Mouse (Mus musculus): ENCODE measurements around the gene Olfr631. TPM values are rescaled to one million over a fixed set of nuclear protein-coding genes. Genes with fewer than 3 reads are reported as not detected.
"Not testable (repeated sequence)": the region's sequence is repeated elsewhere in the genome, so short reads cannot be mapped to it uniquely, and the experiment has no call there.

Olfr631 gene
- polyA plus RNA-seq, 1 experiment from 2014 or later, result not detected

- Histone ChIP-seq H3K9me3 (ENCODE audit: control insufficient read depth, low read length) (no peaks in the 10 kb centered on the region), H3K9ac (ENCODE audit: low read length) (no peak within 1 kb of the TSS), H3K4me2 (ENCODE audit: low read length) (no peak within 1 kb of the TSS), H3K27me3 (replicated peaks; ENCODE audit: control insufficient read depth, insufficient read depth, low read length) (no peaks in the 10 kb centered on the region), H3K27ac (ENCODE audit: low read depth) (no peak within 1 kb of the TSS), H3K36me3 (ENCODE audit: control insufficient read depth, insufficient read depth, low read length) (no peaks in the 10 kb centered on the region), H3K4me3 (ENCODE audit: low read depth, low read length) (no peak within 1 kb of the TSS), H3K4me1 (replicated peaks; ENCODE audit: control insufficient read depth, insufficient read depth, low read length) (no peaks in the 10 kb centered on the region)
- ATAC-seq (replicated peaks; ENCODE audit: low FRiP score, low TSS enrichment, low read depth) (no peak), DNase-seq (ENCODE audit: low spot score) (no peak)
Measured at GRCm38 (mm10) chr7:103944137-103944536, 15.5 kb downstream of the Olfr631 start, which contains the start of gene Olfr633. Gene Olfr633, plus strand, starts transcription at chr7:103944437.

GRCm38 (mm10) chr7:103966873-103967272 lies 38.2 kb downstream of the Olfr631 start:
- not testable (repeated sequence) for H3K27me3 ChIP-seq (replicated peaks; ENCODE audit: control insufficient read depth, insufficient read depth, low read length); H3K4me3 ChIP-seq (ENCODE audit: low read depth, low read length); DNase-seq (ENCODE audit: low spot score); H3K9me3 ChIP-seq (ENCODE audit: control insufficient read depth, low read length); H3K4me2 ChIP-seq (ENCODE audit: low read length); ATAC-seq (replicated peaks; ENCODE audit: low FRiP score, low TSS enrichment, low read depth); H3K4me1 ChIP-seq (replicated peaks; ENCODE audit: control insufficient read depth, insufficient read depth, low read length); H3K27ac ChIP-seq (ENCODE audit: low read depth); H3K9ac ChIP-seq (ENCODE audit: low read length); H3K36me3 ChIP-seq (ENCODE audit: control insufficient read depth, insufficient read depth, low read length)
- WGBS, result 94% methylated on average over 22 of the region's 22 CpGs

GRCm38 (mm10) chr7:103970852-103971251 lies 42.2 kb downstream of the Olfr631 start, which contains the start of gene Olfr635:
Gene Olfr635, plus strand, starts transcription at chr7:103971152.
- no peak within 1 kb of the TSS for H3K4me3 ChIP-seq (ENCODE audit: low read depth, low read length)
- no peak within 1 kb of the TSS for H3K9ac ChIP-seq (ENCODE audit: low read length)
- ATAC-seq (replicated peaks; ENCODE audit: low FRiP score, low TSS enrichment, low read depth) (no peak), DNase-seq (ENCODE audit: low spot score) (no peak)
- 73% methylated on average over 1 of the region's 1 CpGs for WGBS
- H3K27me3 ChIP-seq (replicated peaks; ENCODE audit: control insufficient read depth, insufficient read depth, low read length), result no peaks in the 10 kb centered on the region
- no peaks in the 10 kb centered on the region for H3K36me3 ChIP-seq (ENCODE audit: control insufficient read depth, insufficient read depth, low read length)
- H3K4me2 ChIP-seq (ENCODE audit: low read length), result no peak within 1 kb of the TSS
- H3K4me1 ChIP-seq (replicated peaks; ENCODE audit: control insufficient read depth, insufficient read depth, low read length), result no peaks in the 10 kb centered on the region
- no peak within 1 kb of the TSS for H3K27ac ChIP-seq (ENCODE audit: low read depth)
- H3K9me3 ChIP-seq (ENCODE audit: control insufficient read depth, low read length), result no peaks in the 10 kb centered on the region

GRCm38 (mm10) chr7:103971782-103972181 lies 43.2 kb downstream of the Olfr631 start:
- no peak for ATAC-seq (replicated peaks; ENCODE audit: low FRiP score, low TSS enrichment, low read depth)
- H3K4me2 ChIP-seq (ENCODE audit: low read length), result no peak overlapping the region
- H3K36me3 ChIP-seq (ENCODE audit: control insufficient read depth, insufficient read depth, low read length), result no peaks in the 10 kb centered on the region
- DNase-seq (ENCODE audit: low spot score), result no peak
- H3K27ac ChIP-seq (ENCODE audit: low read depth), result no peak overlapping the region
- H3K9me3 ChIP-seq (ENCODE audit: control insufficient read depth, low read length), result no peaks in the 10 kb centered on the region
- 71% methylated on average over 1 of the region's 1 CpGs for WGBS
- H3K9ac ChIP-seq (ENCODE audit: low read length), result no peak overlapping the region
- no peaks in the 10 kb centered on the region for H3K27me3 ChIP-seq (replicated peaks; ENCODE audit: control insufficient read depth, insufficient read depth, low read length)
- H3K4me1 ChIP-seq (replicated peaks; ENCODE audit: control insufficient read depth, insufficient read depth, low read length), result no peaks in the 10 kb centered on the region
- no peak overlapping the region for H3K4me3 ChIP-seq (ENCODE audit: low read depth, low read length)

Other genes with a start within 250 kb of the Olfr631 start
- not detected in 2 replicates for gene Olfr625-ps1, start 246.1 kb upstream of the Olfr631 start, polyA plus RNA-seq (2014; fragmentation: Nextera tagmentation; extraction: Ambion mirVana)
- gene Olfr243, start 214.2 kb upstream of the Olfr631 start, polyA plus RNA-seq (2014; fragmentation: Nextera tagmentation; extraction: Ambion mirVana), result not detected in 2 replicates
- not detected in 2 replicates for gene Olfr628, start 198.5 kb upstream of the Olfr631 start, polyA plus RNA-seq (2014; fragmentation: Nextera tagmentation; extraction: Ambion mirVana)
- gene Olfr629, start 183.9 kb upstream of the Olfr631 start, polyA plus RNA-seq (2014; fragmentation: Nextera tagmentation; extraction: Ambion mirVana), result not detected in 2 replicates
- not detected in 2 replicates for gene Olfr630, start 171.5 kb upstream of the Olfr631 start, polyA plus RNA-seq (2014; fragmentation: Nextera tagmentation; extraction: Ambion mirVana)
- gene Olfr69, start 157.2 kb upstream of the Olfr631 start, polyA plus RNA-seq (2014; fragmentation: Nextera tagmentation; extraction: Ambion mirVana), result not detected in 2 replicates
- gene Olfr68, start 149.1 kb upstream of the Olfr631 start, polyA plus RNA-seq (2014; fragmentation: Nextera tagmentation; extraction: Ambion mirVana), result not detected in 2 replicates
- not detected in 2 replicates for gene Olfr67, start 137.0 kb upstream of the Olfr631 start, polyA plus RNA-seq (2014; fragmentation: Nextera tagmentation; extraction: Ambion mirVana)
- gene Hbb-bt, start 114.8 kb upstream of the Olfr631 start, polyA plus RNA-seq (2014; fragmentation: Nextera tagmentation; extraction: Ambion mirVana), result 1,233 and 1,868 TPM in 2 replicates
- gene Hbb-bs, start 100.7 kb upstream of the Olfr631 start, polyA plus RNA-seq (2014; fragmentation: Nextera tagmentation; extraction: Ambion mirVana), result 2,953 and 4,508 TPM in 2 replicates
- gene Hbb-bh2, start 88.3 kb upstream of the Olfr631 start, polyA plus RNA-seq (2014; fragmentation: Nextera tagmentation; extraction: Ambion mirVana), result not detected in 2 replicates
- 4.9 and 8.3 TPM in 2 replicates for gene Hbb-bh1, start 85.7 kb upstream of the Olfr631 start, polyA plus RNA-seq (2014; fragmentation: Nextera tagmentation; extraction: Ambion mirVana)
- gene Hbb-y, start 75.6 kb upstream of the Olfr631 start, polyA plus RNA-seq (2014; fragmentation: Nextera tagmentation; extraction: Ambion mirVana), result 727 and 736 TPM in 2 replicates
- gene Olfr66, start 42.6 kb upstream of the Olfr631 start, polyA plus RNA-seq (2014; fragmentation: Nextera tagmentation; extraction: Ambion mirVana), result not detected in 2 replicates
- not detected in 2 replicates for gene Olfr64, start 34.3 kb upstream of the Olfr631 start, polyA plus RNA-seq (2014; fragmentation: Nextera tagmentation; extraction: Ambion mirVana)
- not detected in 2 replicates for gene Olfr65, start 25.3 kb upstream of the Olfr631 start, polyA plus RNA-seq (2014; fragmentation: Nextera tagmentation; extraction: Ambion mirVana)
- gene Olfr632, start 5.5 kb downstream of the Olfr631 start, polyA plus RNA-seq (2014; fragmentation: Nextera tagmentation; extraction: Ambion mirVana), result not detected in 2 replicates
- gene Olfr633, start 15.6 kb downstream of the Olfr631 start, polyA plus RNA-seq (2014; fragmentation: Nextera tagmentation; extraction: Ambion mirVana), result not detected in 2 replicates
- gene Olfr635, start 42.3 kb downstream of the Olfr631 start, polyA plus RNA-seq (2014; fragmentation: Nextera tagmentation; extraction: Ambion mirVana), result not detected in 2 replicates
- not detected in 2 replicates for gene Olfr638, start 69.9 kb downstream of the Olfr631 start, polyA plus RNA-seq (2014; fragmentation: Nextera tagmentation; extraction: Ambion mirVana)
- gene Olfr639, start 88.5 kb downstream of the Olfr631 start, polyA plus RNA-seq (2014; fragmentation: Nextera tagmentation; extraction: Ambion mirVana), result 0.04 TPM in 1 of 2 replicates, not detected in the other
- gene Olfr640, start 96.7 kb downstream of the Olfr631 start, polyA plus RNA-seq (2014; fragmentation: Nextera tagmentation; extraction: Ambion mirVana), result not detected in 2 replicates
- gene Olfr641, start 106.6 kb downstream of the Olfr631 start, polyA plus RNA-seq (2014; fragmentation: Nextera tagmentation; extraction: Ambion mirVana), result not detected in 2 replicates
- not detected in 2 replicates for gene Olfr642, start 123.8 kb downstream of the Olfr631 start, polyA plus RNA-seq (2014; fragmentation: Nextera tagmentation; extraction: Ambion mirVana)
- not detected in 2 replicates for gene 4930516K23Rik, start 132.6 kb downstream of the Olfr631 start, polyA plus RNA-seq (2014; fragmentation: Nextera tagmentation; extraction: Ambion mirVana)
- gene Olfr644, start 143.0 kb downstream of the Olfr631 start, polyA plus RNA-seq (2014; fragmentation: Nextera tagmentation; extraction: Ambion mirVana), result not detected in 2 replicates
- not detected in 2 replicates for gene Olfr645, start 156.6 kb downstream of the Olfr631 start, polyA plus RNA-seq (2014; fragmentation: Nextera tagmentation; extraction: Ambion mirVana)
- gene Olfr646, start 176.0 kb downstream of the Olfr631 start, polyA plus RNA-seq (2014; fragmentation: Nextera tagmentation; extraction: Ambion mirVana), result not detected in 2 replicates
- not detected in 2 replicates for gene Ubqln5, start 201.0 kb downstream of the Olfr631 start, polyA plus RNA-seq (2014; fragmentation: Nextera tagmentation; extraction: Ambion mirVana)
- not detected in 2 replicates for gene Olfr643, start 208.6 kb downstream of the Olfr631 start, polyA plus RNA-seq (2014; fragmentation: Nextera tagmentation; extraction: Ambion mirVana)
- gene Ubqln3, start 214.5 kb downstream of the Olfr631 start, polyA plus RNA-seq (2014; fragmentation: Nextera tagmentation; extraction: Ambion mirVana), result not detected in 2 replicates
- gene Ubqlnl, start 221.7 kb downstream of the Olfr631 start, polyA plus RNA-seq (2014; fragmentation: Nextera tagmentation; extraction: Ambion mirVana), result not detected in 2 replicates
- gene Olfm5, start 236.0 kb downstream of the Olfr631 start, polyA plus RNA-seq (2014; fragmentation: Nextera tagmentation; extraction: Ambion mirVana), result not detected in 2 replicates

Measured in intestine, embryonic 14.5 days (tissue).